Mouse (Mus musculus) macrophage (primary cell): ENCODE results near the gene Gm4491. TPM values are rescaled to one million over a fixed set of nuclear protein-coding genes. Genes with fewer than 3 reads are reported as not detected.

ENCODE experiments used
- H3K27ac ChIP-seq: fragments of 350-480 bp; formaldehyde crosslinking; 2 replicates; pipeline ENCODE4 v1.9.0; 2021
- H3K36me3 ChIP-seq: fragments of 350-480 bp; formaldehyde crosslinking; 2 replicates; pipeline ENCODE4 v1.9.0; 2021; ENCODE audit errors: inconsistent target
- H3K4me3 ChIP-seq: fragments of 350-480 bp; formaldehyde crosslinking; 2 replicates; pipeline ENCODE4 v1.9.0; 2021; ENCODE audit errors: inconsistent target
- H3K79me2 ChIP-seq: fragments of 350-480 bp; formaldehyde crosslinking; 2 replicates; pipeline ENCODE4 v1.9.0; 2021; ENCODE audit errors: inconsistent target
- WGBS: methylation state at CpG from one replicate; pipeline ENCODE4 v1.1.7; 2026; ENCODE audit warnings: inconsistent platforms; ENCODE audit not compliant: missing documents; 5-methylcytosine and 5-hydroxymethylcytosine counted together
- polyA plus RNA-seq: library from polyadenylated mRNA; stranded (reverse); fragments of 250-400 nt; gene quantifications from 3 replicates; pipeline ENCODE4 v1.2.4, GENCODE M21; 2018; ENCODE audit warnings: inconsistent platforms
- total RNA-seq, 78 experiments: library from RNA; depleted of rRNA; stranded (reverse); fragments of 250-400 nt; gene quantifications; 1 replicate in 9 of 78; 2 replicates in 24 of 78; 3 replicates in 43 of 78; 4 replicates in 2 of 78; pipeline ENCODE4 v1.2.4; 2018; ENCODE audit warnings: inconsistent platforms in 56 of 78

The Gm4491 gene
- total RNA-seq (2018; cell fraction: chromatin; rRNA removed): not detected
- not detected for total RNA-seq (2018; cell fraction: cytosol; rRNA removed)
- total RNA-seq (2018; cell fraction: nucleus; rRNA removed): not detected
- not detected in 3 replicates for polyA plus RNA-seq

DNA sequence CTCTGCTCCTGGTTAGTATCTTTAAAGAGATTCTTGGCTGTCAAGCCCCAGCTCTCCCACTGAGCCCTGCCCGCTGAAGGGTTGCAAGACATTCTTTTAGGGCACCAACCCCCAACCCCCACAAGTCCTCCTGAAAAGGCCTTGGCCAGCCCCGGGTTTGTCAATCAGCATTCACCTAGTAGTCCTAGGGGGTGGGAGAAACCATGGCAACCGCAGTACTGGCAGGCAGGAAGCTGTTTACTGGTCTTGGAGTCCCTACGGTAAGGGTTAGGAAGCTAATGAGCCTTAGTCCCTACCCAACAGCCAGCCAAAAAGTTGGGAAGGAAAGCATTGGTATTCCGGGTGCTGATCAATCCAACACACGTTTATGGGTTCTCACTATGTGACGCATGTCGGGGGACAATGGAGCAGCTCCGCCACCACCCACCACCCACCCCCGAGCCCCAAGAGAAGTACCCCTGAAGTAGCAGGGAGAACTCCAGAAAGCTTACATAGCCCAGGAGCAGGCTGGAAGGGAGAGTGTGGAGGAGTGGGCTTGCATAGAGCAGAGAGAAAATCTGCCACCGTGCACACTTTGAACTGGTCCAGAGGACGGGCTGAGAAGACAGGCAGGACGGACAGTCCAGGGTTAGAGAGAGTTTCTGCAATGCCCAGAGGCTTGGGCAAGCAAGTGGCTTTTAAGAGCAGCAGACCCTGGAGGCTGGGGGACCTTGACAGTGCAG lies at the start of gene Gm4491:
Gene Gm4491 (minus strand): TSS at position 61 of the 722 bp plus-strand sequence.
- 52% methylated on average over 13 of the region's 13 CpGs for WGBS
- Histone ChIP-seq H3K4me3 (no peak within 1 kb of the TSS), H3K27ac (no peak within 1 kb of the TSS), H3K79me2 (no peaks in the 10 kb centered on the region), H3K36me3 (no peaks in the 10 kb centered on the region)

DNA sequence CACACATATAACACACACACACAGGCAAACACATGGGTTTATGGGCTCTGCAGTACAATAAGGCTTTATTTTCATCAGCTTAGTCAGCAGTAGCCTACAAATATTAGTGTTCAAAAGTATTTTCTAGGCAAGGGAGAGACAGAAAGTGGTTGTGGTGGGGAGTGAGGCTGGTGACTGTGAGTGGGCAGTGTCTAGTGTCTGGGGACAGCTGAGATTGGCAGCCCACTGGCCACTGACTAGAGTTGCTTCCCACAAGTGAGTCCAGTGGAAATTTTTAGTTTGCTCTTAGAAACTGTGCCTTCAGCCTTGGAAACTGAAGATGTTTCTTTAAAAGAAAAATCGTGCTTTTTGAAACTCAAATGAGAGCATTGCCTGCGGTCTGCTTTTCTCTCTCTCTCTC lies 46.1 kb upstream of the Gm4491 start:
- Histone ChIP-seq H3K36me3 (no peaks in the 10 kb centered on the region), H3K27ac (no peak overlapping the region), H3K79me2 (no peaks in the 10 kb centered on the region), H3K4me3 (no peak overlapping the region)
- 48% methylated on average over 2 of the region's 2 CpGs for WGBS

DNA sequence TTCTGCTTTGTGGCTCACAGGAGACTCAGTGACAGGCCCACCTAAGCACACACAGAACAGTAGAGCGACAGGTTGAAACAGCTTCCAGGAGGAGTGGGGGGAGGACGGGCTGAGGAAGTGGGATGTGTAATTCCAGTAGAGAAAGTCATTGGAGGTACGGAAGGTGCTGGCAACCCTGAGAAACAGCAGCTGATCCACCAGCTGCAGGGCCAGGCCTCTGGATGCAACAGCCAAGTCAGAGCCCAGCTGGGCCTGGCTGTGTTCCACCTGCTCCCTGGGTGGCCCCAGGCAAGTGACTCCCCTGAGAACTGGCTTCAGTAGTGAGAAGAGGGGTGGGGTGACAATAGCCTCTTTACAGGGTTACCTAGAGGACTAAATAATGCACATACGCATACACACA lies 45.5 kb upstream of the Gm4491 start:
- H3K27ac ChIP-seq: no peak overlapping the region
- H3K4me3 ChIP-seq: no peak overlapping the region
- WGBS: 98% methylated on average over 4 of the region's 4 CpGs
- no peaks in the 10 kb centered on the region for H3K79me2 ChIP-seq
- H3K36me3 ChIP-seq: no peaks in the 10 kb centered on the region

DNA sequence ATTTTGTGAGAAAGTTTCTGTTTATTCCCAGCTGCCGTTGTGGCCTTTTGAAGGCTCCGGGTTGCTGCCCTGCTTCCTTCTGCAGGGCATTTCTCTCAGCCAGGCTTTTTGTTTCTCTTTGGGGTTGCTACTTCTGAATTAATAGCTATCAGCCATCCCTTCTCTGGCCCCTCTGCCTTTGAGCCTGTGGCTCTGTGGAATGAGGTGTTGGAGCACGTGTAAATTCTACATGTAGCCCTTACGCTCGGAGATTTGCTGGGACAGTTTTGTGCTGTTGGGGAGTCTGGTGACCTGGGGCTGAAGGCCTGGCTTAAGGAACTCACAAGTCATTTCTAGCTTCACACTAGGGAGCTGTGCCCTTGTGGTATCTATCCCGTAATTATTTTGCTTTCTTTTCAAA lies 39.2 kb upstream of the Gm4491 start:
- WGBS: 60% methylated on average over 6 of the region's 6 CpGs

DNA sequence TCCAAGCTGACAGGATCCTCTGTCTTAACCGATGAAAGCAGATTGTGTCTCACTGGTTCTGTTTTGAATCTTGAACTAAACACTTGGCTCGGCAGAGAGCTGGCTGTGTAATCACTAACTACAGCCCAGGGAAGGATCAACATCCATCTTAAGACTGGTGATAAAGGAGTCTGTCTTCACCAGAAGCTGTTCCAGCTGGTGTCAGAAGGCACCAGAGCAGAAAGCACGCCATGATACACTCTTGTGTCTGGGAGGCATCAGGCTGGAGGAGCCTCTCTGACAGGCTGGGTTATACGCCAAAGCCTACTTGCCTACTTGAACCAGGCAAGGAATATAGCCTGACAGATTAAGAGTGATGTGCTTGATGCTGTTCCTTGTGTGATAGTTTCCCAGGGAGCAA lies 30.1 kb upstream of the Gm4491 start:
- H3K36me3 ChIP-seq: no peaks in the 10 kb centered on the region
- no peak overlapping the region for H3K27ac ChIP-seq
- WGBS: 58% methylated on average over 4 of the region's 4 CpGs
- H3K4me3 ChIP-seq: no peak overlapping the region
- no peaks in the 10 kb centered on the region for H3K79me2 ChIP-seq

More for the DNA sequence above, 39.2 kb upstream of the Gm4491 start:
- no peaks in the 10 kb centered on the region for H3K36me3 ChIP-seq
- H3K27ac ChIP-seq: no peak overlapping the region
- no peaks in the 10 kb centered on the region for H3K79me2 ChIP-seq
- H3K4me3 ChIP-seq: no peak overlapping the region

DNA sequence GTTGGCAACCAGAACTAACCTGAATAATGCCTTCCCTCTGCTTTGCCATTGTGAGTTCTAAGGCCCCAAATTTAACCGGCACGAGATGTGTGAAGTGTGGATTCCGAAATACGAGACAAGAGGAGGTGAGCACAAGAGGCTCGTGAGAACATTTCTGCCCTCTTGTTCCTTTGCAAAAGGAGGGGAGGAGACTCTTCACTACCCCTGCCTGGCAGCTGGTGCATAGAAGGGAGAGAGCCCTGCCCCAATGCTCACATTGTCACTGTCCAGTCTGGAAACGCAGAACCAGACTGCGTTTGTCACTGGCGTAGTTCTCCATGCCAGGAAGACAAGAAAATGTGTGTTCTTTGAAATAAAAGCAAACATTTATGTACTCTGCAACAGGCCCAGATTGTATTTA lies 19.6 kb upstream of the Gm4491 start:
- Histone ChIP-seq H3K36me3 (no peaks in the 10 kb centered on the region), H3K4me3 (no peak overlapping the region), H3K27ac (no peak overlapping the region), H3K79me2 (no peaks in the 10 kb centered on the region)
- WGBS: 81% methylated on average over 8 of the region's 8 CpGs

DNA sequence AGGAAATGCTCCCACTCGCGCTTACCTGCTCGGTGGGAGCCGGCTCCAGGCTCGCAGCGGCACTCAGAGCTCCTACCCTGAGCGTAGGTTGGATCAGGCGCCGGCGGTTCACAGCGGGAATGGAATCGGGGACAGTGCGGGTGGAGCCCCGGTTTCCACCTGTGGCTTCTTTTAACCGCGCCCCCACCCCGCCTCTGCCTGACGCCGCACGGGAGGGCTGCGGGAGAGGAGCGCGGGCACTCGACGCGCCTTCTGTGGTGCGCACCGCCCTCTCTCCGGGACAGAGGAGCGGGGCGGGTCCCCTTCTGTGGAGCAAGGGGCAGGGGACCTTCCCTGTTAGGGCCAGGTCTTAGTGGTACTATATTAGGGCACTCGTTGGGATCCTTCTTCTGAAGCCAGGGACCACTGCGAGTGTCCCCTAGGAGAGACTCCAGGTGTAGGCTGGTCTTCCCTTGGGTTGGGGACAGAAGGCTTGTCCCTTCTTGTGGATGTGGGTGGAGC lies 17.5 kb upstream of the Gm4491 start, which contains the start of gene Gjb6:
Gene Gjb6 (minus strand): TSS at position 451 of the 501 bp plus-strand sequence.
- WGBS: 5% methylated on average over 33 of the region's 33 CpGs
- Histone ChIP-seq H3K36me3 (no peaks in the 10 kb centered on the region), H3K27ac (no peak within 1 kb of the TSS), H3K79me2 (no peaks in the 10 kb centered on the region), H3K4me3 (no peak within 1 kb of the TSS)

DNA sequence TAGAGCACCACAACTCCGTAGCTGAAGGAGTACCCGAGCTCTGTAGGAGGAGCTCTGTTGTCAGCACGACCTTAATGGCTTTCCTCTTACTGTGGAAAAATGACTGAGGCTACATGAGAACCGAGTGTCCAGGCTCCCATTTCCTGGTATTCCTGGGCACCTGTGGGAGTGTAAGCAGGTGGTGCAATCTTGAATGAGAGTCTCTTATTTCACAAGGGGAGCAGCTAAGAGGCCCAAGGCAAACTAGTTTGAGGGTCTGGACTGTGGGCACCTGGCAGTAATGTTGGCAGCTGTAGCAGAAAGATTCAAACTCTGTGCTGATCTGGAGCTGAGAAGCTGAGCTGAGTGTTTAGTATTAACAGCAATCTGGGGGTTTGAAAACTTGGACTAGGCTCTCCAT lies 11.7 kb upstream of the Gm4491 start:
- Histone ChIP-seq H3K4me3 (no peak overlapping the region), H3K79me2 (no peaks in the 10 kb centered on the region), H3K27ac (no peak overlapping the region), H3K36me3 (no peaks in the 10 kb centered on the region)
- WGBS: 83% methylated on average over 4 of the region's 4 CpGs

DNA sequence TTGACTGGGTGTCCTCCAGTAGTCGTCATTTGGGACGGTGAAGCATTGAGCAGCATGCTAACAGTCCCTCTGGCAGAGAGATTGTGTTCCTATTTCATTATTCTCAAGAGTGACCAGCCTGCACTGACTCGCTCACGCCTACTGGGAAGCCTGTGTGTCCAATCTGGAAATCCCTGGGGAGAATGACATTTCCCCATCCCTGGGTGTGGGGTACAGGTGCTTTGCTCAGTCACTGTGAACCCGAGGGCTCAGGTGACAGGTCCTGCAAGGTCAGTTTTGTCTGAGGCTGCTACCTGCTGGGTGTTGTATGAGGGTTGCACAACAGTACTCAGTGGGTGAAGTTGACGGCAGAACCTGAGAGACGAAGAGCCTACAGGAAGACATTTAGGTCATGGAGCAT lies 6.6 kb upstream of the Gm4491 start:
- WGBS: 93% methylated on average over 7 of the region's 7 CpGs
- Histone ChIP-seq H3K27ac (no peak overlapping the region), H3K79me2 (no peaks in the 10 kb centered on the region), H3K36me3 (no peaks in the 10 kb centered on the region), H3K4me3 (no peak overlapping the region)

DNA sequence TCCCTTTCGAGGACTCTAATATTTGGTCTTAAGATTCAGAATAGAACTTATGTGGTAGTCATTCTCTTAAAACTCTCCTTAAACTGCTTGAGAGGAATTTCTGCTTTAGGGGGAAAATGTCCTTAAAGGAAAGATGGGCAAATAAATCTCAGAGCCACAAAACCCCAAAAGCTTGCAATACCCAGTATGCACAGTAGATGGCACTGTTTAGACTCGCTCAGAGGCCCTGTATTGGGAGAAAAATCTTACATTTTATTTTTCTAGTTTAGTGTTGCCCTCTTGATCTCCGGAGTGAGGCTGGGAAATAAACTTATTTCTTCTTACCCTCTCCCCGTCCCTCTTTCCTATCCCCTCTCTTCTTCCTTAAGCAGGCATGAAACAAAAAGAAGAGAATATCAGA lies 6.5 kb downstream of the Gm4491 start:
- Histone ChIP-seq H3K36me3 (no peaks in the 10 kb centered on the region), H3K4me3 (no peak overlapping the region), H3K79me2 (no peaks in the 10 kb centered on the region), H3K27ac (no peak overlapping the region)
- WGBS: 16% methylated on average over 4 of the region's 4 CpGs

DNA sequence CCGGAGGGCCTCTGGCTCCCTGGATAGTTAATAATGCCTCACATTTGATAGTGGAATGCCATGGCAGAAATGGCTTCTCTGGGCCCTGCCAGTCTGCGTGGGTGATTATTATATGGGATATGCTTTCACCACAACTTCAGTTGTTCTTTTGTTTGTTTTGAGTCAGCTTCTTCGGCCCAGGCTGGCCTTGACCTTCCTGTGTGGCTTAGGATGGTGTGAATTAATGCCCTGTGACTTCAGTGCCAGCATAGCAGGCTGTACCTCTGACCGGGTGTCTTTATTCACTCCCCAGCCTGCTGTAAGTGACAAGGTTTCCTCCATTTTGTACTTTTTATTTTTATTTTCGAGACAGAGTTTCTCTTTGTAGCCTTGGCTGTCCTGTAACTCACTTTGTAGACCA lies 7.8 kb downstream of the Gm4491 start:
- no peaks in the 10 kb centered on the region for H3K36me3 ChIP-seq
- WGBS: 73% methylated on average over 5 of the region's 5 CpGs
- H3K27ac ChIP-seq: no peak overlapping the region
- H3K4me3 ChIP-seq: no peak overlapping the region
- no peaks in the 10 kb centered on the region for H3K79me2 ChIP-seq

DNA sequence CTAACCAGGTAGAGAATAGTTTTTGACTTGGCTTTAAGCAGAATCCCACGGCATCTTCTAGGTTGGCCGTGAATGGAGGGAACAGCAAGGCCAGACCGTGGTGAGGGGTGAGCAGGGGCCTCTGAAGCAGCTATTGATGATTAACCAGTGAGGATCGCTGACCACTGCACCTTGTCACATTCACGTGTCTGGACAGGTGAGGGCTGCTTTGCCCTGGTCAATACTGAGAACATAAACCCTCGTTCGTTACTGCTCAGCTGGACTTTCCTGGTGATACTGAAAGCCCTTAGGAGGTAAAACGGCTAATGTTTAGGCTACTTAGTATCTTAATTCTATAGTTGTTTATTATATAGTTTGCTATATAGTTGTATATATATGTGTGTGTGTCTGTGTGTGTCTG lies 8.6 kb downstream of the Gm4491 start:
- H3K36me3 ChIP-seq: no peaks in the 10 kb centered on the region
- H3K4me3 ChIP-seq: no peak overlapping the region
- H3K27ac ChIP-seq: no peak overlapping the region
- WGBS: 89% methylated on average over 8 of the region's 8 CpGs
- no peaks in the 10 kb centered on the region for H3K79me2 ChIP-seq

DNA sequence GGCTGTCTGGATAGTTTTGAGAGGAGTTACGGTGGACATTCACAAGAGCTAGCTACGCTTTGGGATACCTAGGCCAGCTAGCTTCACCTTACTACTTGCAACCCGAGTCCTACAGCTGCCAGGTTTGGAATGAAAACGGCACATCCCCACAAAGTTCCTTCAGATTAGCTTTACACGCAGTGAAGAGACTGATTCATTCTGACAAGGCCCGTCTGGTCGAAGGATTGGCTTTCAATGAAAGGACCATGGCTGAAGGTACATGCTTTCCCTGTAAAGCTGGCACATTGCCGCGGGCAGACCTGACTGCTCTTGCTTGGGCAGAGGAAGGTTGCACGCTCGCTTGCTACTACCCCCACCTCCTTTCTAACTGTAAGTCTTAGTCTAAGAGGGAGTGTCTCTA lies 10.0 kb downstream of the Gm4491 start:
- Histone ChIP-seq H3K27ac (no peak overlapping the region), H3K4me3 (no peak overlapping the region), H3K36me3 (no peaks in the 10 kb centered on the region), H3K79me2 (no peaks in the 10 kb centered on the region)
- 56% methylated on average over 11 of the region's 11 CpGs for WGBS

DNA sequence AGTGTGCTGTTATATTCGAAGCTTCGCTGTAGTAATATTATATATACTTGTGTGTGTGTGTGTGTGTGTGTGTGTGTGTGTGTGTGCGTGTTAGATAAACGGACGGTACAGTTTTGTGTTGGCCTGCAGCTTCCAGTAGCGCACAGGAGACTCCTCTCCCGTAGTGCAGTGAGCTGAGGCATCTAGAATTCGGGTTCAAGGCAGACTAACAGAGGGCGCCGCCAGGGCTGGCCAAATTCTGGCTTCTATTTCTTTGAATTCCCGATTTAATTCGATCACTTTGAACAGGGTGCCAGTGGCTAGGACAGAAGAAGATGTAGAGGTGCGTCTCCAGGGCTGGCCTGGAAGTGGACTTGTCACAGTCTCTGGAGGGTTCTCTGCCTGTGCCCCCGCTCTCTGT lies 10.6 kb downstream of the Gm4491 start:
- 16% methylated on average over 14 of the region's 14 CpGs for WGBS
- Histone ChIP-seq H3K79me2 (no peaks in the 10 kb centered on the region), H3K4me3 (no peak overlapping the region)

DNA sequence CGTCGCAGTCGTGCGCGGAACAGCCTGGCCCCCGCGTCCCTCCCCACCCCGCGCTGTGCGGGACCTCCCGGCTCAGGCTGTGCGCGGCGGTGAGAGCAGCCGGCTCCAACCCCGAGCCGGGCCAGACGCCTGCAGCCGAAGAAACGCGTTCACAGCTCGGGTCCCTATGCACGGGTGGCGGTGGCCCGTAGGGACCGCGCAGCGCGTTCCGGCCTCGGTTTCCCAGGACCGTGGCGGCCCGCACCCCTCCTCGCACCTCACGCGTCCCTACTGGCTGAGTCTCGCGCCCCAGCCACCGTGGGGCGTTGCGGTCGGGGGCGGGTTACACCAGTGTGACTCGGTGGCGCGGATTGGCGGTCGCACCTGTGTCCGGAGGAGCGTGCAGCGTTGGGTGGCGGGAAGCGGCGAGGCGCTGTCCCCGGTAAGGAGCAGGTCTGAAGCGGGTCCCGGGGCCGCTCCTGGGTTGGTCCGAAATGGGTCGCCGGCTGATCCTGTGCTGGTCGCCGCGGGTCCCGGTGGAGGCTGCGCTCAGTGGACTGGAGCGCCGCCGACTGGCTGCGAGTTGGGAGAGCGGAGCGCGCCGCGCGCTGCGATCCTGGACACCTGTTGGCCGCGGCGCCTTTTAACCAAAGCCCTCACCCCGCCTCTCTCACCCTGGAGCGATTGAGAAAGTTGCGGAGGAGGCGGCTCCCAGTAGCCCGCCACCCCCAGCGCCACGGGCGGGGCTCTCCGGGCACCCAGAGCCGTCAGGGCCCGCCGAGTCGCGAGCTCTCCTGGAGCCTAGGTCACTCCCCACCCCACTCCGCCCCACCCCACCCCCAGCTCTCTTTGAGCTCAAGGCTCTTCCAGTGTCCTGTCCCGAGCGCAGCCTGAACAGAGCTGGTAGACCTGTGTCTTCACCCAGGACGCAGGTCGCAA lies 11.3 kb downstream of the Gm4491 start, which contains the start of gene Gjb2:
Gene Gjb2 (minus strand): TSS at position 597 of the 918 bp plus-strand sequence.
- Histone ChIP-seq H3K36me3 (no peaks in the 10 kb centered on the region), H3K4me3 (no peak within 1 kb of the TSS), H3K27ac (no peak within 1 kb of the TSS), H3K79me2 (no peaks in the 10 kb centered on the region)
- 2% methylated on average over 100 of the region's 101 CpGs for WGBS

More for the DNA sequence above, 10.6 kb downstream of the Gm4491 start:
- H3K27ac ChIP-seq: no peak overlapping the region
- no peaks in the 10 kb centered on the region for H3K36me3 ChIP-seq
